Mouse (Mus musculus): ENCODE results near the gene Rundc3a. TPM values are rescaled to one million over a fixed set of nuclear protein-coding genes. Genes with fewer than 3 reads are reported as not detected.

Rundc3a gene
- polyA plus RNA-seq, 1 experiment from 2014 or later = 0.72 TPM

GRCm38 (mm10) chr11:102394421-102395124 lies 1.4 kb downstream of the Rundc3a start:
- H3K27ac ChIP-seq (ENCODE audit: low read length) = no peak overlapping the region
- H3K4me1 ChIP-seq (ENCODE audit: control insufficient read depth, insufficient read depth, low read length) = peaks cover 15% of the 10 kb centered on the region
- no peaks in the 10 kb centered on the region for H3K9me3 ChIP-seq (replicated peaks; ENCODE audit: control insufficient read depth, low read length)
- ATAC-seq (replicated peaks; ENCODE audit: extremely low read depth, insufficient read depth, low FRiP score) = no peak
- no peak overlapping the region for H3K4me3 ChIP-seq (ENCODE audit: low read length)
- H3K4me2 ChIP-seq (ENCODE audit: low read depth, low read length) = no peak overlapping the region
- H3K36me3 ChIP-seq (ENCODE audit: control insufficient read depth, insufficient read depth) = no peaks in the 10 kb centered on the region
- H3K9ac ChIP-seq (ENCODE audit: low read length) = no peak overlapping the region
- peaks cover 45% of the 10 kb centered on the region for H3K27me3 ChIP-seq (ENCODE audit: control insufficient read depth, insufficient read depth, low read length)
- WGBS = 75% methylated on average over 9 of the region's 9 CpGs

DNA sequence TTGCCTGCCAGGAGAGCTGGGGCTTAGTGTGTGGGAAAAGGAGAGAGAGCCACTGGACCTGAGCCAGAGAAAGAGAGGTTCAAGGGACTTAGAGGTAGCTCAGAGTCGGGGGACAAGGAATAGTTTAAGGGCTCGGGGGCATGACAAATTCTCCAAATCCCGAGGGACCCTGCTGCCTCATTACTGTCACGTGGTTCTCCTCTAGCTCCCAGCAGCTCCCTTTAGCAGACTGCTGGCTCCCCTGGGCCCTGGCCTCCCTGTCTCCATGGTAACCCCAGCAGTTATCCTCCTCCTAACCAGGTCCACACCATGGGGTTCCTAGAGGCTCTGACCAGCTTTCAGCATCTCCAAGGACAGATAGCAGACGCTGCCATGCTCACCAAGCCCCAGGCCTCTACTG lies 2.0 kb downstream of the Rundc3a start:
- no peak overlapping the region for H3K27ac ChIP-seq (ENCODE audit: low read length)
- no peak for ATAC-seq (replicated peaks; ENCODE audit: extremely low read depth, insufficient read depth, low FRiP score)
- no peaks in the 10 kb centered on the region for H3K9me3 ChIP-seq (replicated peaks; ENCODE audit: control insufficient read depth, low read length)
- H3K36me3 ChIP-seq (ENCODE audit: control insufficient read depth, insufficient read depth) = no peaks in the 10 kb centered on the region
- no peak overlapping the region for H3K4me3 ChIP-seq (ENCODE audit: low read length)
- peaks cover 49% of the 10 kb centered on the region for H3K27me3 ChIP-seq (ENCODE audit: control insufficient read depth, insufficient read depth, low read length)
- peaks cover 15% of the 10 kb centered on the region for H3K4me1 ChIP-seq (ENCODE audit: control insufficient read depth, insufficient read depth, low read length)
- WGBS = 10% methylated on average over 5 of the region's 5 CpGs
- H3K9ac ChIP-seq (ENCODE audit: low read length) = no peak overlapping the region
- no peak overlapping the region for H3K4me2 ChIP-seq (ENCODE audit: low read depth, low read length)

DNA sequence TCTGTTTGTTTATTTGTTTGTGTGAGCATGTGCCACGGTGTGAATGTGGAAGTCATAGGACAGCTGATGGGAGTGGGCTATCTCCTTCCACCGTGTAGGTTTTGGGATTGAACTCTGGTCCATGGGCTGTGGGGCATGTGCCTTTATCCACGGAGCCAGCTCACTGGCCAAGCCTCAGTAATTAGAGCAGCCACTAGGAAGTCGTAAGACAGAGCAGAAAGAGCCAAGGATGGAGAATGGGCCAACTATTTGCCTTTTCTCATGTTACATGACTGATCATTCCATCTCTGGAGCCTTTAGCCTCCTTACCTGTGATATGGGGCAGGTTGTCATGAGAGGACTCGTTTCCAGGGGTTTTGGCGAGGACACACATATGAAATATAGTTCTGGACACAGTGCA lies 3.1 kb downstream of the Rundc3a start:
- 52% methylated on average over 6 of the region's 6 CpGs for WGBS
- Histone ChIP-seq H3K36me3 (ENCODE audit: control insufficient read depth, insufficient read depth) (no peaks in the 10 kb centered on the region), H3K27ac (ENCODE audit: low read length) (no peak overlapping the region), H3K9me3 (replicated peaks; ENCODE audit: control insufficient read depth, low read length) (no peaks in the 10 kb centered on the region), H3K4me2 (ENCODE audit: low read depth, low read length) (no peak overlapping the region), H3K4me1 (ENCODE audit: control insufficient read depth, insufficient read depth, low read length) (peaks cover 15% of the 10 kb centered on the region), H3K9ac (ENCODE audit: low read length) (no peak overlapping the region), H3K4me3 (ENCODE audit: low read length) (no peak overlapping the region), H3K27me3 (ENCODE audit: control insufficient read depth, insufficient read depth, low read length) (peaks cover 54% of the 10 kb centered on the region)
- no peak for ATAC-seq (replicated peaks; ENCODE audit: extremely low read depth, insufficient read depth, low FRiP score)

DNA sequence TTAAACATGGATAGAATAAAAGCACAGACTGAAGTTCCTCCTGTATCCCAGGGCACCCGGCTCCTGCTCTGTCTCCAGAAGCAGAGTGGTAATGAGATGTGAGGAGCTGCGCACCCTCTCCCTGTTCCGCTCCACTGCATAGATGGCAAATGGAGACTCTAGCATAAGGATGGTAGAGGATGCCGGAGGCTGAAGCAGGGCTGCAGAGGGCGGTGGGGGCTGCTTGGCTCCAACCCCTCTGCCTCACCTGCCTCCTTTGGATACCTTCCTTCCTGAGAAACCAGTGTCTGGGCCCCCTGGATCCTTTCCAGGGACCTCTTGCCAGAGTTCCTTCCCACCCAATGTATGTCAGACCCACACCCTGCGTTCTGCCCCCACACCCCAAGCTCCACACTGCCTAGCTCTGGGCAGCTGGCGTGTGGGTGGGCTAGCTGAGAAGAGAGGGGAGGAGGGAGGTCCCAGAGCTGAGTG lies 3.5 kb downstream of the Rundc3a start:
- no peak for ATAC-seq (replicated peaks; ENCODE audit: extremely low read depth, insufficient read depth, low FRiP score)
- Histone ChIP-seq H3K4me3 (ENCODE audit: low read length) (no peak overlapping the region), H3K9me3 (replicated peaks; ENCODE audit: control insufficient read depth, low read length) (no peaks in the 10 kb centered on the region), H3K4me2 (ENCODE audit: low read depth, low read length) (no peak overlapping the region), H3K27ac (ENCODE audit: low read length) (no peak overlapping the region), H3K4me1 (ENCODE audit: control insufficient read depth, insufficient read depth, low read length) (peaks cover 15% of the 10 kb centered on the region), H3K36me3 (ENCODE audit: control insufficient read depth, insufficient read depth) (no peaks in the 10 kb centered on the region), H3K27me3 (ENCODE audit: control insufficient read depth, insufficient read depth, low read length) (peaks cover 54% of the 10 kb centered on the region), H3K9ac (ENCODE audit: low read length) (no peak overlapping the region)
- 72% methylated on average over 7 of the region's 7 CpGs for WGBS

DNA sequence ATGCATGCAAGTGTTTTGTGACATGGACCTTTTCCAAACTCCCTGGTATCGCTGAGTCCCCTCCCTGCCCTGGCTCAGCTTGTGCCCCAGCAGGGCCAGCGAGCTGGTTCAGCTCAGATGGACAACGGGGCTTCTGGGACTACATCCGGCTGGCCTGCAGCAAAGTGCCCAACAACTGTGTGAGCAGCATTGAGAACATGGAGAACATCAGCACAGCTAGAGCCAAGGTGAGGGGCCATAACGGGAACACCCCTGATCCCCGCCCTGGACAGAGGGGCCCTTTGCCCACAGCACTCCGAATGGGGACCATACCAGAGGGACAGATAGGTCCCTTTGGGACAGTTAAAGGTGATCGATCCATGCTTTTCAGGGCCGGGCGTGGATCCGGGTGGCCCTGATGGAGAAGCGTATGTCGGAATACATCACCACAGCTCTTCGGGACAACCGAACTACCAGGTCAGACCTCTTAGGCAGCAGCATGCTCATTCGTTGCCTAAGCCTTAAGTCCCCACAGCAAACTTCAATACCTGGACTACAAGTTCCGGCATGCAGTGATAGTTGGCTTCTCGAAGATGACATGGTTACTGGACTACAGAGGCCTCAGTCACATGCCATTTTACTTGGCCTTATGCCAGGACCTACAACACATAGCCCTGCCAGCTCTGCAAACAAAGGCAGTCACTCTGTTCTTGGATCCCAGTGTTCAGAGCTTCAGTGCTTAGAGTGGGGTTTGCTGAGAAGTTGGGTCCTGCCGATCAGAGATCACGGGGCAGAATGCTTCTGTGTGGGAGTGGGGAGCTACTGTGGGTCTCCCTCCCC lies 5.0 kb downstream of the Rundc3a start:
- peaks cover 54% of the 10 kb centered on the region for H3K27me3 ChIP-seq (ENCODE audit: control insufficient read depth, insufficient read depth, low read length)
- 67% methylated on average over 20 of the region's 20 CpGs for WGBS

DNA sequence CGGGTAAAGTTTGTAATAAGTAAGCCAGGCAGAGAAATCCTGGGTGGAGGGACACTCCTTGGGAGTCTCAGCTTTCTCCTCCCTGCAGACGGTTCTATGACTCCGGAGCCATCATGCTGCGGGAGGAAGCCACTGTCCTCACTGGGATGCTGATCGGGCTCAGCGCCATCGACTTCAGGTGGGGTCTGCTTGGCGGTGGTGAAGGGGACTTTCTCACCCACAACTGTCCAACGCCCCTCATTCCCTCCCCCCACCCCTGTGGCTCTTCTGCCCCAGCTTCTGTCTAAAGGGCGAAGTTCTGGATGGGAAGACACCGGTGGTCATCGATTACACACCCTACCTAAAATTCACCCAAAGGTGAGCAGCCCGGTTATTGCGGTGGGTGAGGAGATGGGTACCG lies 5.9 kb downstream of the Rundc3a start:
- H3K9ac ChIP-seq (ENCODE audit: low read length) = no peak overlapping the region
- ATAC-seq (replicated peaks; ENCODE audit: extremely low read depth, insufficient read depth, low FRiP score) = no peak
- WGBS = 17% methylated on average over 15 of the region's 15 CpGs
- peaks cover 2% of the 10 kb centered on the region; the same call in 1 of the 2 replicates for H3K4me1 ChIP-seq (ENCODE audit: control insufficient read depth, insufficient read depth, low read length)
- H3K4me3 ChIP-seq (ENCODE audit: low read length) = no peak overlapping the region; the same call in 1 of the 2 replicates
- H3K4me2 ChIP-seq (ENCODE audit: low read depth, low read length) = no peak overlapping the region
- H3K27ac ChIP-seq (ENCODE audit: low read length) = no peak overlapping the region
- peaks cover 54% of the 10 kb centered on the region for H3K27me3 ChIP-seq (ENCODE audit: control insufficient read depth, insufficient read depth, low read length)
- H3K9me3 ChIP-seq (replicated peaks; ENCODE audit: control insufficient read depth, low read length) = no peaks in the 10 kb centered on the region
- peaks cover 16% of the 10 kb centered on the region for H3K36me3 ChIP-seq (ENCODE audit: control insufficient read depth, insufficient read depth)

More for the DNA sequence above, 5.0 kb downstream of the Rundc3a start:
- Histone ChIP-seq H3K27ac (ENCODE audit: low read length) (no peak overlapping the region), H3K4me2 (ENCODE audit: low read depth, low read length) (no peak overlapping the region), H3K9ac (ENCODE audit: low read length) (no peak overlapping the region), H3K4me3 (ENCODE audit: low read length) (no peak overlapping the region), H3K9me3 (replicated peaks; ENCODE audit: control insufficient read depth, low read length) (no peaks in the 10 kb centered on the region), H3K36me3 (ENCODE audit: control insufficient read depth, insufficient read depth) (peaks cover 11% of the 10 kb centered on the region), H3K4me1 (ENCODE audit: control insufficient read depth, insufficient read depth, low read length) (peaks cover 10% of the 10 kb centered on the region)
- ATAC-seq (replicated peaks; ENCODE audit: extremely low read depth, insufficient read depth, low FRiP score) = no peak

- Histone ChIP-seq H3K9ac (ENCODE audit: low read length) (no peak overlapping the region), H3K27ac (ENCODE audit: low read length) (no peak overlapping the region), H3K9me3 (replicated peaks; ENCODE audit: control insufficient read depth, low read length) (no peaks in the 10 kb centered on the region), H3K4me3 (ENCODE audit: low read length) (peak overlapping the region; percentile 38), H3K27me3 (ENCODE audit: control insufficient read depth, insufficient read depth, low read length) (peaks cover 52% of the 10 kb centered on the region), H3K4me2 (ENCODE audit: low read depth, low read length) (peak overlapping the region; percentile 54), H3K4me1 (ENCODE audit: control insufficient read depth, insufficient read depth, low read length) (0 out of 2 replicates have a peak, but pooled peaks cover 2% of the 10 kb centered on the region), H3K36me3 (ENCODE audit: control insufficient read depth, insufficient read depth) (peaks cover 16% of the 10 kb centered on the region)
- 1% methylated on average over 34 of the region's 34 CpGs for WGBS
- ATAC-seq (replicated peaks; ENCODE audit: extremely low read depth, insufficient read depth, low FRiP score) = no peak
Observed at GRCm38 (mm10) chr11:102399610-102400072, 6.4 kb downstream of the Rundc3a start.

DNA sequence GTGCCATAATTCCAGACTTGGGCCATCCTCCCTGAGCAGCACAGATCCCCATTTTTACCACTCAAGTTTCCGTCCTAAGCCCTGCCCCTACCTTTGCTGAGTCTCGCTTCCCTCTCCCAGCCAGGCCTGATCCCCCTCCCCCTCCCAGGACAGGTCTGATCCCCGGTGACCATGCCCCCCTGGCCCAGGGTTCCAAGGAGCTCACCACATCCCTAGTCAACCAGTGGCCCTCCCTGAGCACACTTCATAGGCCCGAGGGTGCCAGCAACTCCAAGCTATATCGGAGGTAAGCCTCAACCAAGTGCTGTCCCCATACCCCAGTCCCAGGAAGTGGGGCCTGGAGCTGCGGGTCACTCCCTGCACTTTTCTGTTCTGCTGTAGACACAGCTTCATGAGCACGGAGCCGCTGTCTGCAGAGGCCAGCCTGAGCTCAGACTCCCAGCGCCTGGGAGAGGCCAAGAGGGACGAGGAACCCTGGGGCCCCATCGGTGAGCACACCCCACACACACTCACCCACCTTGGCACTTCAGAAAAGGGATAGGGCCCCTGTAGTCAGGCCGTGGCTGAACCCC lies 7.4 kb downstream of the Rundc3a start:
- Histone ChIP-seq H3K9me3 (replicated peaks; ENCODE audit: control insufficient read depth, low read length) (no peaks in the 10 kb centered on the region), H3K27ac (ENCODE audit: low read length) (no peak overlapping the region), H3K4me2 (ENCODE audit: low read depth, low read length) (no peak overlapping the region), H3K9ac (ENCODE audit: low read length) (no peak overlapping the region), H3K4me1 (ENCODE audit: control insufficient read depth, insufficient read depth, low read length) (peaks cover 6% of the 10 kb centered on the region), H3K4me3 (ENCODE audit: low read length) (no peak overlapping the region), H3K27me3 (ENCODE audit: control insufficient read depth, insufficient read depth, low read length) (peaks cover 44% of the 10 kb centered on the region), H3K36me3 (ENCODE audit: control insufficient read depth, insufficient read depth) (peaks cover 16% of the 10 kb centered on the region)
- ATAC-seq (replicated peaks; ENCODE audit: extremely low read depth, insufficient read depth, low FRiP score) = no peak
- WGBS = 21% methylated on average over 12 of the region's 12 CpGs
